Mouse (Mus musculus): ENCODE measurements around the gene Tepp. TPM values are rescaled to one million over a fixed set of nuclear protein-coding genes. Genes with fewer than 3 reads are reported as not detected.

Gene Tepp
- polyA plus RNA-seq, 1 experiment from 2014 or later: not detected

GRCm38 (mm10) chr8:95312836-95313235 is 2.5 kb downstream of the Tepp start:
- Histone ChIP-seq H3K36me3 (no peaks in the 10 kb centered on the region), H3K27me3 (replicated peaks) (peaks cover 13% of the 10 kb centered on the region; the same call in 1 of the 2 replicates), H3K9ac (no peak overlapping the region), H3K4me2 (no peak overlapping the region), H3K4me3 (no peak overlapping the region), H3K4me1 (no peaks in the 10 kb centered on the region), H3K9me3 (replicated peaks) (no peaks in the 10 kb centered on the region), H3K27ac (no peak overlapping the region)
- no peak for ATAC-seq
- 59% methylated on average over 18 of the region's 18 CpGs for WGBS (ENCODE audit: insufficient replicate concordance)

GRCm38 (mm10) chr8:95313857-95314256 is 3.5 kb downstream of the Tepp start:
- WGBS (ENCODE audit: insufficient replicate concordance): 66% methylated on average over 6 of the region's 6 CpGs
- H3K9ac ChIP-seq: no peak overlapping the region
- H3K27ac ChIP-seq: no peak overlapping the region
- no peaks in the 10 kb centered on the region for H3K4me1 ChIP-seq
- H3K9me3 ChIP-seq (replicated peaks): no peaks in the 10 kb centered on the region
- no peak overlapping the region for H3K4me3 ChIP-seq
- no peak overlapping the region for H3K4me2 ChIP-seq
- no peak for ATAC-seq
- peaks cover 21% of the 10 kb centered on the region for H3K27me3 ChIP-seq (replicated peaks)
- no peaks in the 10 kb centered on the region for H3K36me3 ChIP-seq

- WGBS (ENCODE audit: insufficient replicate concordance): 54% methylated on average over 2 of the region's 2 CpGs
- Histone ChIP-seq H3K9ac (no peak overlapping the region), H3K4me1 (no peaks in the 10 kb centered on the region), H3K4me3 (no peak overlapping the region), H3K36me3 (no peaks in the 10 kb centered on the region), H3K27ac (no peak overlapping the region), H3K27me3 (replicated peaks) (peaks cover 30% of the 10 kb centered on the region), H3K9me3 (replicated peaks) (no peaks in the 10 kb centered on the region), H3K4me2 (no peak overlapping the region)
- no peak for ATAC-seq
These were observed 4.3 kb downstream of the Tepp start for GRCm38 (mm10) chr8:95314707-95315106.

- Histone ChIP-seq H3K36me3 (no peaks in the 10 kb centered on the region), H3K9ac (no peak overlapping the region), H3K27ac (no peak overlapping the region), H3K27me3 (replicated peaks) (peaks cover 36% of the 10 kb centered on the region), H3K9me3 (replicated peaks) (no peaks in the 10 kb centered on the region), H3K4me2 (no peak overlapping the region), H3K4me1 (peaks cover 5% of the 10 kb centered on the region), H3K4me3 (no peak overlapping the region)
- 57% methylated on average over 1 of the region's 1 CpGs for WGBS (ENCODE audit: insufficient replicate concordance)
- no peak for ATAC-seq
These were observed 5.0 kb downstream of the Tepp start for GRCm38 (mm10) chr8:95315350-95315749.

GRCm38 (mm10) chr8:95320224-95321139 is 10.1 kb downstream of the Tepp start:
- Histone ChIP-seq H3K27ac (no peak overlapping the region), H3K9ac (peak overlapping the region; percentile 46; the same call in 1 of the 2 replicates)
- 3% methylated on average over 41 of the region's 41 CpGs for WGBS (ENCODE audit: insufficient replicate concordance)

GRCm38 (mm10) chr8:95323201-95323600 is 12.8 kb downstream of the Tepp start:
- Histone ChIP-seq H3K36me3 (peaks cover 34% of the 10 kb centered on the region), H3K27me3 (replicated peaks) (peaks cover 50% of the 10 kb centered on the region)
- WGBS (ENCODE audit: insufficient replicate concordance): 73% methylated on average over 3 of the region's 3 CpGs

More at GRCm38 (mm10) chr8:95320224-95321139, 10.1 kb downstream of the Tepp start:
- peaks cover 8% of the 10 kb centered on the region for H3K36me3 ChIP-seq
- H3K4me1 ChIP-seq: peaks cover 13% of the 10 kb centered on the region
- H3K27me3 ChIP-seq (replicated peaks): peaks cover 58% of the 10 kb centered on the region
- ATAC-seq: peak; percentile 67
- H3K9me3 ChIP-seq (replicated peaks): no peaks in the 10 kb centered on the region
- H3K4me3 ChIP-seq: peak overlapping the region; percentile 50
- peak overlapping the region; percentile 76 for H3K4me2 ChIP-seq

GRCm38 (mm10) chr8:95324646-95325045 is 14.3 kb downstream of the Tepp start:
- H3K36me3 ChIP-seq: peaks cover 48% of the 10 kb centered on the region
- H3K4me1 ChIP-seq: peaks cover 13% of the 10 kb centered on the region
- peaks cover 37% of the 10 kb centered on the region for H3K27me3 ChIP-seq (replicated peaks)
- WGBS (ENCODE audit: insufficient replicate concordance): 65% methylated on average over 5 of the region's 5 CpGs
- H3K9ac ChIP-seq: no peak overlapping the region
- no peak for ATAC-seq
- no peak overlapping the region for H3K27ac ChIP-seq
- no peak overlapping the region for H3K4me3 ChIP-seq
- H3K4me2 ChIP-seq: no peak overlapping the region
- no peaks in the 10 kb centered on the region for H3K9me3 ChIP-seq (replicated peaks)

More at GRCm38 (mm10) chr8:95323201-95323600, 12.8 kb downstream of the Tepp start:
- ATAC-seq: no peak
- H3K4me1 ChIP-seq: peaks cover 13% of the 10 kb centered on the region
- no peak overlapping the region for H3K4me2 ChIP-seq
- no peak overlapping the region for H3K4me3 ChIP-seq
- H3K9me3 ChIP-seq (replicated peaks): no peaks in the 10 kb centered on the region
- no peak overlapping the region for H3K27ac ChIP-seq
- no peak overlapping the region for H3K9ac ChIP-seq

- Histone ChIP-seq H3K9me3 (replicated peaks) (no peaks in the 10 kb centered on the region), H3K4me3 (no peak overlapping the region), H3K27ac (no peak overlapping the region), H3K4me1 (peaks cover 18% of the 10 kb centered on the region), H3K36me3 (peaks cover 51% of the 10 kb centered on the region), H3K27me3 (replicated peaks) (peaks cover 15% of the 10 kb centered on the region), H3K4me2 (no peak overlapping the region), H3K9ac (no peak overlapping the region)
- ATAC-seq: no peak
- WGBS (ENCODE audit: insufficient replicate concordance): 78% methylated on average over 5 of the region's 5 CpGs
These were observed 16.5 kb downstream of the Tepp start for GRCm38 (mm10) chr8:95326822-95327221.

- H3K4me1 ChIP-seq: peaks cover 28% of the 10 kb centered on the region
- H3K27me3 ChIP-seq (replicated peaks): peaks cover 7% of the 10 kb centered on the region; the same call in 1 of the 2 replicates
- no peak overlapping the region for H3K4me3 ChIP-seq
- H3K27ac ChIP-seq: no peak overlapping the region
- H3K4me2 ChIP-seq: no peak overlapping the region
- no peaks in the 10 kb centered on the region for H3K9me3 ChIP-seq (replicated peaks)
- ATAC-seq: no peak
- 89% methylated on average over 44 of the region's 46 CpGs for WGBS (ENCODE audit: insufficient replicate concordance)
- H3K36me3 ChIP-seq: peaks cover 51% of the 10 kb centered on the region
- H3K9ac ChIP-seq: no peak overlapping the region
These were observed 17.6 kb downstream of the Tepp start for GRCm38 (mm10) chr8:95327866-95328465.

- Histone ChIP-seq H3K4me3 (peak overlapping the region; percentile 72), H3K36me3 (peaks cover 61% of the 10 kb centered on the region)
These were observed 20.0 kb downstream of the Tepp start for GRCm38 (mm10) chr8:95330367-95330766.

GRCm38 (mm10) chr8:95331156-95331719 is 20.9 kb downstream of the Tepp start:
- Histone ChIP-seq H3K4me2 (peak overlapping the region; percentile 97), H3K27me3 (replicated peaks) (no peaks in the 10 kb centered on the region), H3K27ac (peak overlapping the region; percentile 97), H3K4me1 (peaks cover 33% of the 10 kb centered on the region), H3K4me3 (peak overlapping the region; percentile 72), H3K9me3 (replicated peaks) (no peaks in the 10 kb centered on the region), H3K9ac (peak overlapping the region; percentile 74), H3K36me3 (peaks cover 54% of the 10 kb centered on the region)
- 1% methylated on average over 38 of the region's 38 CpGs for WGBS (ENCODE audit: insufficient replicate concordance)
- ATAC-seq: peak; percentile 40

More at GRCm38 (mm10) chr8:95330367-95330766, 20.0 kb downstream of the Tepp start:
- no peak overlapping the region for H3K27ac ChIP-seq
- H3K9ac ChIP-seq: peak overlapping the region; percentile 74; the same call in 1 of the 2 replicates
- H3K27me3 ChIP-seq (replicated peaks): no peaks in the 10 kb centered on the region
- ATAC-seq: no peak
- WGBS (ENCODE audit: insufficient replicate concordance): 19% methylated on average over 1 of the region's 1 CpGs
- H3K9me3 ChIP-seq (replicated peaks): no peaks in the 10 kb centered on the region
- peaks cover 33% of the 10 kb centered on the region for H3K4me1 ChIP-seq
- H3K4me2 ChIP-seq: peak overlapping the region; percentile 97
